Mouse (Mus musculus) stomach, embryonic 16.5 days (tissue): ENCODE measurements around the gene Pnpla8. TPM values are rescaled to one million over a fixed set of nuclear protein-coding genes. Genes with fewer than 3 reads are reported as not detected.

Experiments
- ATAC-seq: fragments of 200-750 bp; cut with Nextera tagmentation; 2 replicates; pipeline ENCODE4 v1.8.0; 2017; ENCODE audit warnings: moderate number of reproducible peaks, moderate TSS enrichment; ENCODE audit not compliant: insufficient read depth, low FRiP score
- H3K27ac ChIP-seq: fragments of 300-500 bp; sonication (generic); 2 replicates; pipeline ENCODE4 v1.5.1; 2014; ENCODE audit warnings: low read length
- H3K27me3 ChIP-seq: fragments of 300-500 bp; sonication (generic); 2 replicates; pipeline ENCODE4 v1.6.1; 2014; ENCODE audit warnings: low read length, control low read depth, mixed read lengths; ENCODE audit not compliant: control insufficient read depth, insufficient read depth
- H3K36me3 ChIP-seq: fragments of 300-500 bp; sonication (generic); 2 replicates; pipeline ENCODE4 v1.6.1; 2014; ENCODE audit warnings: low read length; ENCODE audit not compliant: control insufficient read depth, insufficient read depth
- H3K4me1 ChIP-seq: fragments of 300-500 bp; sonication (generic); 2 replicates; pipeline ENCODE4 v1.6.1; 2014; ENCODE audit warnings: low read length, control low read depth, mixed read lengths; ENCODE audit not compliant: control insufficient read depth, insufficient read depth
- H3K4me2 ChIP-seq: fragments of 300-500 bp; sonication (generic); 2 replicates; pipeline ENCODE4 v1.6.1; 2014; ENCODE audit warnings: low read depth, low read length, mixed read lengths
- H3K4me3 ChIP-seq: fragments of 300-500 bp; sonication (generic); replicated peaks from 2 replicates; pipeline ENCODE4 v1.5.1; 2014; ENCODE audit warnings: mild to moderate bottlenecking, low read length
- H3K9ac ChIP-seq: fragments of 300-500 bp; sonication (generic); 2 replicates; pipeline ENCODE4 v1.6.1; 2014; ENCODE audit warnings: low read length
- H3K9me3 ChIP-seq: fragments of 300-500 bp; sonication (generic); replicated peaks from 2 replicates; pipeline ENCODE4 v1.6.1; 2016; ENCODE audit warnings: low read length, control low read depth; ENCODE audit not compliant: control insufficient read depth
- WGBS: fragments of 180-500 bp; shearing (Covaris S2); extraction: QIAGEN DNeasy Blood & Tissue Kit; methylation state at CpG from one replicate; pipeline ENCODE4 v1.1.7; 2014; 5-methylcytosine and 5-hydroxymethylcytosine counted together
- polyA plus RNA-seq: library from polyadenylated mRNA; unstranded; fragments of >200 nt; fragmentation: Nextera tagmentation; extraction: Ambion mirVana; gene quantifications from 2 replicates; pipeline ENCODE4 v1.2.1, GENCODE M21; 2015

Gene Pnpla8
- polyA plus RNA-seq, 1 experiment from 2014 or later = 59.2 TPM

DNA sequence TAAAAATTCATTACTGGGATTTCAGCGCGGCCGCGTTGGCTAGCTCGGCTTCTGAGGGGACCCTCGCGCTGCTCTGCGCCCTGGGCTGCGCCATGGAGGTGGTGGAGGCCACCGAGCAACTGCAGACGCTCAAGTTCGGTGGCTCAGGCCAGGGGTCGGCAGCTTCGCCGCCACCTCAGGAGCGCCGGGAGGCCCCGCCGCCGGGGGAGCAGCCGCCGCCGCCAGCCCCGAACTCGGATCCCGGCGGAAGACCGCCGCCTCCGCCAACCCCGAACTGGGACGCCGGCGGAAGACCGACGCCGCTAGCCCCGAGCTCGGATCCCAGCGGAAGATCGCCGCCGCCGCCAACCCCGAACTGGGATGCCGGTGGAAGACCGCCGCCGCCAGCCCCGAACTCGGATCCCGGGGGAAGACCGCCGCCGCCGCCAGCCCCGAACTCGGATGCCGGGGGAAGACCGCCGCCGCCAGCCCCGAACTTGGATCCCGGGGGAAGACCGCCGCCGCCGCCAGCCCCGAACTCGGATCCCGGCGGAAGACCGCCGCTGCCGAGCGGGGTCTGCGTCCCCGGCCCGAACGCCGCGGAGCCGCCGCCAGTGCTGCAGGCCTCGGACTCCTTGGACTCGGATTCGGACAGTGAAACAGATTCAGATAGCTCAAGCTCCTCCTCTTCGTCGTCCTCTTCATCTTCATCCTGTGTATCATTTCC lies 634 bp downstream of the Pnpla8 start:
- no peaks in the 10 kb centered on the region for H3K36me3 ChIP-seq
- H3K4me2 ChIP-seq = peak overlapping the region; percentile 79
- H3K9me3 ChIP-seq = no peaks in the 10 kb centered on the region
- 2% methylated on average over 89 of the region's 89 CpGs for WGBS
- peak overlapping the region; percentile 83 for H3K9ac ChIP-seq
- H3K27ac ChIP-seq = no peak overlapping the region
- H3K4me3 ChIP-seq = peak overlapping the region; percentile 64
- H3K27me3 ChIP-seq = no peaks in the 10 kb centered on the region
- H3K4me1 ChIP-seq = no peaks in the 10 kb centered on the region
- ATAC-seq = no peak

DNA sequence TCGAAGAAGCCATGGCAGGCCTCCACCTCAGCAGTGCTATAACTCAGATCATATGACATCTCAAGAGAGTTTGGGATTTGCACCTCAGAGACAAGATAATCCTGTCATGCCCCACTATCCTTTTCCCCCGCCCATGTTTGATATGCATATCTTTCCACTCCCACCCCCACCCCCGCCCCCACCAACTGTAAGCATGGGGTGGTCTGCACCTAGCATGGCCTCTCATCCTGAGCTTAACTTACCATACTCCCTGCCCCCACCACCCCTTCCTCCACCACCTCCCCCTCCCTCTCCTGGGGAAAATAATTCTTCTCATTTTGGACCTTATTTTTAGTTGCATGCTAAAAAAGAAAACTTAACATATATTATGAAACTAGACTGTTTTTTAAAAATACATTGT lies 1.9 kb downstream of the Pnpla8 start:
- Histone ChIP-seq H3K27ac (no peak overlapping the region), H3K4me3 (no peak overlapping the region), H3K9ac (no peak overlapping the region), H3K9me3 (no peaks in the 10 kb centered on the region), H3K36me3 (no peaks in the 10 kb centered on the region), H3K4me1 (no peaks in the 10 kb centered on the region), H3K4me2 (no peak overlapping the region), H3K27me3 (no peaks in the 10 kb centered on the region)
- 75% methylated on average over 3 of the region's 3 CpGs for WGBS
- ATAC-seq = no peak

DNA sequence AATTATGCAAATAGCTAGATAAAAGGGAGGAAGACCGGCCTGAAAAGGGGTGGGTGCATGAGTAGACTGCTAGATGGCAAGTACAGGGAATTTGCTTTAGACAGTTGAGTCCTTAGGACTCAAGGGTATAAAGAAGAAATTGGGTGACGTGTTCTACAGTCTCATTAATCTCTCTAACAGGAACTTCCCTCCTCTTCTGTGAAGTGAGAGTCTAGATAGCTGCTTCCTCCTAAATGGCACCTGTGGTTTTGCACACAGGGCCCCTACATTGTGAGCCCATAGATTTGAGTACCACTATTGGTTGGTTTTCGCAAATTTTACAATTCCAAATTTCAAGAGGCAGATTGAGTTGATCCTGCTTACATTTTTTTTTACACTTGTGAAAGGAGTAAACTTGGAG lies 3.5 kb downstream of the Pnpla8 start:
- Histone ChIP-seq H3K27ac (no peak overlapping the region), H3K4me1 (no peaks in the 10 kb centered on the region), H3K4me3 (no peak overlapping the region), H3K9me3 (no peaks in the 10 kb centered on the region), H3K27me3 (no peaks in the 10 kb centered on the region), H3K9ac (no peak overlapping the region), H3K4me2 (no peak overlapping the region), H3K36me3 (no peaks in the 10 kb centered on the region)
- 67% methylated on average over 3 of the region's 3 CpGs for WGBS
- ATAC-seq = no peak

DNA sequence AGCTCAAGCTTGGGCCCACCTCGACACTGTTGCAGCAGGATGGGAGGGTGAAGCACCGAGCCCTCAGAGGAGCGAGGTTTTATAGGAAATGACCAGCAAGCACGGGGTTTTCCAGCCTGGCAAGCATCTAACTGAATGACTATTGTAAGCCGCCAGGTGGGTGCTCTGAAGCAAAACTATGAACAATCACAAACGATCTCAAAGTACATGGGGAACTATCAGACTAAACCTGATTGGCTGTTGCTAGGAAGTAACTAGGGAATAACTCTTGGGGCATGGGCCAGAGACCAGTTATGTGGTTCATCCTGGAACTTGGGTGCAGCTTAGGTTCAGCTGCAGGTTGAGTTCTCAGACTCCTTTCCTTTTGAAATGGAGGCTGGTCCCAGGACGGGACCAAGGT lies 19.9 kb downstream of the Pnpla8 start:
- no peak overlapping the region for H3K4me2 ChIP-seq
- H3K4me3 ChIP-seq = no peak overlapping the region
- no peak overlapping the region for H3K9ac ChIP-seq
- H3K27ac ChIP-seq = no peak overlapping the region
- H3K9me3 ChIP-seq = no peaks in the 10 kb centered on the region
- no peaks in the 10 kb centered on the region for H3K27me3 ChIP-seq
- 75% methylated on average over 7 of the region's 7 CpGs for WGBS
- ATAC-seq = no peak
- no peaks in the 10 kb centered on the region for H3K36me3 ChIP-seq
- H3K4me1 ChIP-seq = no peaks in the 10 kb centered on the region

- Histone ChIP-seq H3K4me2 (no peak overlapping the region), H3K4me3 (no peak overlapping the region), H3K27me3 (no peaks in the 10 kb centered on the region), H3K4me1 (no peaks in the 10 kb centered on the region), H3K9me3 (no peaks in the 10 kb centered on the region), H3K27ac (no peak overlapping the region), H3K9ac (no peak overlapping the region), H3K36me3 (no peaks in the 10 kb centered on the region)
- 93% methylated on average over 4 of the region's 4 CpGs for WGBS
- no peak for ATAC-seq
Observed at GRCm38 (mm10) chr12:44242407-44242806, 21.2 kb downstream of the Pnpla8 start.

GRCm38 (mm10) chr12:44245739-44246138 lies 24.6 kb downstream of the Pnpla8 start:
- H3K27ac ChIP-seq = no peak overlapping the region
- H3K9me3 ChIP-seq = no peaks in the 10 kb centered on the region
- no peaks in the 10 kb centered on the region for H3K36me3 ChIP-seq
- no peak overlapping the region for H3K9ac ChIP-seq
- ATAC-seq = no peak
- no peak overlapping the region for H3K4me3 ChIP-seq
- H3K27me3 ChIP-seq = no peaks in the 10 kb centered on the region
- H3K4me1 ChIP-seq = no peaks in the 10 kb centered on the region
- H3K4me2 ChIP-seq = no peak overlapping the region
- 89% methylated on average over 3 of the region's 3 CpGs for WGBS

DNA sequence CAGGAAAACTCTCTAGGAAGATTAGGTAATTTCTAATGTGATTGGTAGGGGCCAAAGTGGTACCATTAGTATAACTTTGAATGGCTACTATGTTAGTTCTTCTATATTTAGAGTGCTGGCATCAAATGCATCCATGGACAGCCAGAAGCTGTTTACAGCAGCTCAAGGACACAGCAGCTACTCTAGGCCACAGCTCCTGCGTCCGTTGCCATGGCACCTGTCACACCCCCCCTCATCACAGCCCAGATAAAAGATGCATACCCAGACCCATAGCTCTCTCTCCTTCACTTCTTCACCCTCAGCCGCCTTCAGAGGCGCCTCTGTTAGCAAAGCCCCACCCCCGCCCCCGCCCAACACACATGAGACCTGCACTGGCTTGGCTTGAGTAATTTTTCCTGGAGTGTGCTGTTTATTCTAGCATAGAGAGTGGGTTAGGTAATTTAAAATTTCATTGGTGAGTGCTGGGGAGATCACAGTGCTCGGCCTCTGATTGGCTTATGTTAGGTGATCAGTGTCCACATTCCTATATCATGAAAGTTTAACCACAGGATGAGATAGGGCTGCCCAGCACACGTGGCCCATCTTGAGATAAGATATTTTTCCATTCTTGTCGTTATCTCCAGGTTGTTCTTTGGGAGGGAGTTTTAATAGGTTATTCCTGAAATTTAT lies 27.3 kb downstream of the Pnpla8 start:
- no peak overlapping the region for H3K4me2 ChIP-seq
- no peak overlapping the region for H3K9ac ChIP-seq
- H3K27ac ChIP-seq = no peak overlapping the region
- H3K36me3 ChIP-seq = no peaks in the 10 kb centered on the region
- no peak overlapping the region for H3K4me3 ChIP-seq
- H3K9me3 ChIP-seq = no peaks in the 10 kb centered on the region
- peak; percentile 58 for ATAC-seq
- 58% methylated on average over 9 of the region's 9 CpGs for WGBS
- no peaks in the 10 kb centered on the region for H3K27me3 ChIP-seq
- H3K4me1 ChIP-seq = no peaks in the 10 kb centered on the region

DNA sequence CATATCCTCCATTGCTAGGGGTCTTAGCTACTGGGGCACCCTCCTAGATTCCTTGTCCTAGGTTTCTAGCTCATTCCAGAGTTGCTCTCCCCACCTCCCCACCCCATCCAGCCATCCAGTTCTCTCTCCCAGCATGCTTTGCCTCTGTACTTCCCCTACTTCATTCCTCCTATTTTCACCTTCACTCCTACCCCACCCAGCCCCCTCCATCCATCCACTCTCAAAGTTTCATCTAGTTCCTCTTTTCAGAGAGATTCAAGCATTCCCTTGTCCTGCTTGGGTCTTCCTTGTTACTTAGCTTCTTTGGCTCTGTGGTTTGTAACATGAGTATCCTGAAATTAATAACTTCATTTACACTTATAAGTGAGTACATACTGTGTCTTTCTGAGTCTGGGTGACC lies 41.4 kb downstream of the Pnpla8 start:
- H3K4me3 ChIP-seq = no peak overlapping the region
- no peaks in the 10 kb centered on the region for H3K36me3 ChIP-seq
- H3K9me3 ChIP-seq = no peaks in the 10 kb centered on the region
- no peak overlapping the region for H3K27ac ChIP-seq
- H3K27me3 ChIP-seq = no peaks in the 10 kb centered on the region
- H3K9ac ChIP-seq = no peak overlapping the region
- H3K4me2 ChIP-seq = no peak overlapping the region
- ATAC-seq = no peak
- no peaks in the 10 kb centered on the region for H3K4me1 ChIP-seq

GRCm38 (mm10) chr12:44265651-44266050 lies 44.5 kb downstream of the Pnpla8 start:
- WGBS = 78% methylated on average over 3 of the region's 3 CpGs
- Histone ChIP-seq H3K36me3 (no peaks in the 10 kb centered on the region), H3K9me3 (no peaks in the 10 kb centered on the region), H3K4me1 (0 out of 2 replicates have a peak, but pooled peaks cover 7% of the 10 kb centered on the region), H3K27ac (no peak overlapping the region), H3K4me3 (no peak overlapping the region), H3K4me2 (no peak overlapping the region), H3K9ac (no peak overlapping the region), H3K27me3 (no peaks in the 10 kb centered on the region)
- no peak for ATAC-seq
